Mouse (Mus musculus) bone marrow, adult 2 months (tissue): ENCODE measurements around the gene Foxb1.

ENCODE experiments used
- CTCF ChIP-seq: fragments of 200-500 bp; IDR thresholded peaks from 2 replicates; pipeline ENCODE4 v1.5.1; 2011; ENCODE audit warnings: low read length, control low read depth; ENCODE audit not compliant: control insufficient read depth, insufficient read depth
- POLR2A ChIP-seq: fragments of 200-500 bp; IDR thresholded peaks from 2 replicates; pipeline ENCODE4 v1.6.1; 2011; ENCODE audit warnings: low read depth, mild to moderate bottlenecking, control low read depth, low read length, borderline replicate concordance; ENCODE audit not compliant: control insufficient read depth

DNA sequence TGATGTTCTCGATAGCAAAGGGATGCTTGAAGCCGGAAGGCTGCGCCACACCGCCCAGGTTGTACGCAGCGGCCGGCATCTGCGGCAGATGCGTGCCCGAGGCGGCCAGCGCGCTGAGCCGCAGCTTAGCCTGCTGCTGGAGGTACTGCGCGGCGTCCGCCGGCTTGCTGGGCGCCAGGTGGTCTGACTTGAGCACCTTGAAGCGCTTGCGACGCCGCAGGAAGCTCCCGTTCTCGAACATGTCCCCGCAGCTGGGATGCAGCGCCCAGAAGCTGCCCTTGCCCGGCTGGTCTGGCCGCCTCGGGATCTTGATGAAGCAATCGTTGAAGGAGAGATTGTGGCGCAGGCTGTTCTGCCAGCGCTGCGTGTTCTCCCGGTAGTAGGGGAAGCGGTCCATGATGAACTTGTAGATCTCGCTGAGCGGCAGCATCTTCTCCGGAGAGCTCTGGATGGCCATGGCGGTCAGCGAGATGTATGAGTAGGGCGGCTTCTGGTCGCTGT, 969 bp downstream of the Foxb1 start:
- no peak for TF ChIP-seq CTCF
- no peak for TF ChIP-seq POLR2A
